Comparison of ENCODE assay signal across 10 mouse cellular contexts in the genomic region with DNA sequence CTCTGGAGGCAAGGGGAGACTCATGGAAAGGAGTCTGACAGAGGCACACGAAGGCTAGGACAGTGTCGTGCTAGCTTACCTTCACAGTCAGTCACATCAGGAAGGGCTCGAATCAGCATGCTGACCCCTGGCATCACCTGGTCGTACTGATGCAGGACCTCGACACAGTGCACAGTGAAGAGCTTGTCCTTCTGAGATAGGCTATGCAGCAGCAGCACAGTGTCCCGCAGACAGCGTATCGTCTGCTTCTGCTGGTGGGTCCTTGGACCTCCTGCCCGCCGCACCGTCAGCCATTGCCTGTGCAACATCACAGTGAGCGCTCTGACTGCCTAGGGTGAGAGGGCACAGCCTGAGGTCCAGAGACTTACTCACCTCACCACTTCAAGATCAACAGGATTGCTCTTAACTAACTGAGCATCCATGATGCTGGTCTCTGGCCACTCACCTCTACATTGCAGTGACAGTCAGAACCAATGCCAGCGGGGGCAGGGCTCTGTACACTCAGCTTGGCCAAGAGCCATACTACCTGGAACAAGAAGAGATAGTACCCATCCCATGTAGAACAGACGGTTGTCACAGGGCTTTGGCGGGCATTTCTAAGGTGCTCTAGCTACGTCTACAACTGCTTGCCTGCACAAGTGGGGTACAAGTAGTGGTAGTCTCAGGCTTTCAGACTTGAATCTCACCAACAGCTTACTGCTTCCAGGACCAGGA. TPM values are rescaled to one million over a fixed set of nuclear protein-coding genes. Genes with fewer than 3 reads are reported as not detected.
DNase-seq lines count a peak whose midpoint lies in the region; ATAC-seq and TF ChIP-seq lines count a peak whose summit lies in the region.
"Had no signal": no experiment of that assay in that cellular context is flagged by ENCODE, and none has a peak within 500 bp of the region (broad histone marks: within the 10 kb centered on the region; RNA-seq: fewer than 3 reads in every experiment).

No protein-coding gene starts in this region.

- 93% methylated on average over 16 of the region's 16 CpGs for WGBS in midbrain, embryonic 13.5 days
- WGBS in midbrain, embryonic 11.5 days: 91% methylated on average over 16 of the region's 16 CpGs
- WGBS in embryonic facial prominence, embryonic 15.5 days: 90% methylated on average over 16 of the region's 16 CpGs

- ATAC-seq in midbrain, embryonic 13.5 days: peak; percentile 22
- ATAC-seq in midbrain, embryonic 11.5 days (ENCODE audit: low FRiP score): no peak; the same call in 1 of the 2 replicates
- ATAC-seq in embryonic facial prominence, embryonic 15.5 days (ENCODE audit: insufficient number of reproducible peaks, low FRiP score, low TSS enrichment, low read depth): no peak

- peak overlapping the region; percentile 20 for H3ac ChIP-seq in myocyte (ENCODE audit: control insufficient read depth, insufficient read length)

- H3K9ac ChIP-seq in midbrain, embryonic 13.5 days (replicated peaks): no peak overlapping the region; the same call in 1 of the 2 replicates
- no peak overlapping the region for H3K9ac ChIP-seq in midbrain, embryonic 11.5 days (ENCODE audit: low read length)
- H3K9ac ChIP-seq in embryonic facial prominence, embryonic 15.5 days: no peak overlapping the region

- H3K36me3 ChIP-seq in midbrain, embryonic 13.5 days: peaks cover 80% of the 10 kb centered on the region
- H3K36me3 ChIP-seq in midbrain, embryonic 11.5 days (ENCODE audit: control insufficient read depth, insufficient read depth, low read length): peaks cover 21% of the 10 kb centered on the region
- peaks cover 72% of the 10 kb centered on the region for H3K36me3 ChIP-seq in embryonic facial prominence, embryonic 15.5 days
- peaks cover 8% of the 10 kb centered on the region for H3K36me3 ChIP-seq in myocyte (ENCODE audit: control insufficient read depth, insufficient read depth)

- no peak for TF ChIP-seq POLR2A in myocyte (IDR thresholded peaks at IDR 0.05; ENCODE audit: insufficient read length, low read depth)

- H3K9me3 ChIP-seq in midbrain, embryonic 13.5 days: no peaks in the 10 kb centered on the region
- H3K9me3 ChIP-seq in midbrain, embryonic 11.5 days (ENCODE audit: control insufficient read depth, low read length): no peaks in the 10 kb centered on the region
- no peaks in the 10 kb centered on the region for H3K9me3 ChIP-seq in embryonic facial prominence, embryonic 15.5 days (replicated peaks)
- H3K9me3 ChIP-seq: limb, embryonic 13.5 days had no signal

- no peak overlapping the region for H3K4me2 ChIP-seq in midbrain, embryonic 13.5 days (replicated peaks)
- no peak overlapping the region for H3K4me2 ChIP-seq in midbrain, embryonic 11.5 days
- peak overlapping the region; percentile 55; the same call in 1 of the 2 replicates for H3K4me2 ChIP-seq in embryonic facial prominence, embryonic 15.5 days (replicated peaks)
- peak overlapping the region; percentile 82 for H3K4me2 ChIP-seq in myocyte (ENCODE audit: low read depth)

- peaks cover 15% of the 10 kb centered on the region for H3K4me1 ChIP-seq in midbrain, embryonic 13.5 days (replicated peaks)
- H3K4me1 ChIP-seq in midbrain, embryonic 11.5 days (ENCODE audit: control insufficient read depth, insufficient read depth, low read length): peaks cover 6% of the 10 kb centered on the region; the same call in 1 of the 2 replicates
- peaks cover 27% of the 10 kb centered on the region for H3K4me1 ChIP-seq in embryonic facial prominence, embryonic 15.5 days

- H3K4me3 ChIP-seq in midbrain, embryonic 13.5 days (replicated peaks): no peak overlapping the region
- H3K4me3 ChIP-seq in midbrain, embryonic 11.5 days (ENCODE audit: low read depth, low read length): no peak overlapping the region
- H3K4me3 ChIP-seq in embryonic facial prominence, embryonic 15.5 days (replicated peaks): no peak overlapping the region
- H3K4me3 ChIP-seq in myocyte: peak overlapping the region; percentile 14

- DNase-seq in heart, adult 11 months: peak; percentile 92
- DNase-seq in heart, postnatal 4 days: no peak
- no peak for DNase-seq in midbrain, embryonic 11.5 days (ENCODE audit: low spot score, missing footprints)
- DNase-seq in left cerebral cortex, adult 18-20 months (ENCODE audit: low spot score in 2 of 2): no peak
- no peak for DNase-seq in lung, postnatal 25 days (ENCODE audit: low spot score)

- no peaks in the 10 kb centered on the region for H3K79me2 ChIP-seq in myocyte (ENCODE audit: control insufficient read depth, insufficient read depth)

- H3K27ac ChIP-seq in midbrain, embryonic 13.5 days: no peak overlapping the region
- no peak overlapping the region for H3K27ac ChIP-seq in midbrain, embryonic 11.5 days (ENCODE audit: low read depth, low read length)
- H3K27ac ChIP-seq in embryonic facial prominence, embryonic 15.5 days (replicated peaks): peak overlapping the region; percentile 93; the same call in 1 of the 2 replicates

- H3K27me3 ChIP-seq in midbrain, embryonic 13.5 days: no peaks in the 10 kb centered on the region
- H3K27me3 ChIP-seq in midbrain, embryonic 11.5 days (ENCODE audit: control insufficient read depth, insufficient read depth, low read length): no peaks in the 10 kb centered on the region
- no peaks in the 10 kb centered on the region for H3K27me3 ChIP-seq in embryonic facial prominence, embryonic 15.5 days
- no peaks in the 10 kb centered on the region for H3K27me3 ChIP-seq in myocyte (ENCODE audit: control insufficient read depth, insufficient read depth, insufficient read length)
- H3K27me3 ChIP-seq: limb, embryonic 13.5 days; Patski had no signal

TF ChIP-seq in myocyte, 11 proteins besides CTCF, POLR2A, EP300 and RAD21:
- TF ChIP-seq POLR2AphosphoS2 (IDR thresholded peaks at IDR 0.05; ENCODE audit: insufficient read length, low read depth) (peak; percentile 91), MYOD1 (IDR thresholded peaks at IDR 0.05; ENCODE audit: control insufficient read depth in 1 of 3, insufficient read length in 2 of 3, low read depth in 2 of 3) (no peak)

RNA-seq across cellular contexts. Expression of gene Trex1, which starts 0.8 kb away (rescaled TPM):
- total RNA-seq in heart, postnatal 4 days (2021): 1 to 10 TPM; 9.1 to 9.3 TPM
- polyA plus RNA-seq in midbrain, embryonic 13.5 days (2015; fragmentation: Nextera tagmentation; extraction: Ambion mirVana): 13.6 and 14.5 TPM in 2 replicates
- polyA plus RNA-seq in midbrain, embryonic 11.5 days (2014; fragmentation: Nextera tagmentation; extraction: Ambion mirVana): 7.1 and 7.3 TPM in 2 replicates
- polyA plus RNA-seq in embryonic facial prominence, embryonic 15.5 days (2015; fragmentation: Nextera tagmentation; extraction: Ambion mirVana): 21.0 and 22.5 TPM in 2 replicates
- 10.0 TPM for polyA plus RNA-seq in myocyte (2012; fragmentation: generic; extraction: Trizol)
- 10 to 100 TPM; 13.4 to 13.7 TPM for total RNA-seq in left cerebral cortex, adult 18-20 months (2021)

RNA-seq across cellular contexts. Expression of gene Atrip, which starts 13.6 kb away (rescaled TPM):
- 10 to 100 TPM; 10.4 to 11.1 TPM for total RNA-seq in heart, postnatal 4 days (2021)
- polyA plus RNA-seq in midbrain, embryonic 13.5 days (2015; fragmentation: Nextera tagmentation; extraction: Ambion mirVana): 31.0 and 31.7 TPM in 2 replicates
- 21.7 and 25.0 TPM in 2 replicates for polyA plus RNA-seq in midbrain, embryonic 11.5 days (2014; fragmentation: Nextera tagmentation; extraction: Ambion mirVana)
- 26.8 and 30.8 TPM in 2 replicates for polyA plus RNA-seq in embryonic facial prominence, embryonic 15.5 days (2015; fragmentation: Nextera tagmentation; extraction: Ambion mirVana)
- polyA plus RNA-seq in myocyte (2012; fragmentation: generic; extraction: Trizol): 9.6 TPM
- total RNA-seq in left cerebral cortex, adult 18-20 months (2021): 10 to 100 TPM; 25.3 to 29.7 TPM

RNA-seq across cellular contexts. Expression of gene Ccdc51, which starts 22.0 kb away (rescaled TPM):
- 10 to 100 TPM; 11.5 to 12.2 TPM for total RNA-seq in heart, postnatal 4 days (2021)
- 12.8 and 14.6 TPM in 2 replicates for polyA plus RNA-seq in midbrain, embryonic 13.5 days (2015; fragmentation: Nextera tagmentation; extraction: Ambion mirVana)
- 11.4 and 14.2 TPM in 2 replicates for polyA plus RNA-seq in midbrain, embryonic 11.5 days (2014; fragmentation: Nextera tagmentation; extraction: Ambion mirVana)
- polyA plus RNA-seq in embryonic facial prominence, embryonic 15.5 days (2015; fragmentation: Nextera tagmentation; extraction: Ambion mirVana): 13.7 and 16.6 TPM in 2 replicates
- 13.8 TPM for polyA plus RNA-seq in myocyte (2012; fragmentation: generic; extraction: Trizol)
- total RNA-seq in left cerebral cortex, adult 18-20 months (2021): 1 to 10 TPM; 8.1 to 8.7 TPM

RNA-seq across cellular contexts. Expression of gene Shisa5, which starts 22.0 kb away (rescaled TPM):
- total RNA-seq in heart, postnatal 4 days (2021): 10 to 100 TPM; 48.2 to 50.4 TPM
- 43.7 and 44.3 TPM in 2 replicates for polyA plus RNA-seq in midbrain, embryonic 13.5 days (2015; fragmentation: Nextera tagmentation; extraction: Ambion mirVana)
- polyA plus RNA-seq in midbrain, embryonic 11.5 days (2014; fragmentation: Nextera tagmentation; extraction: Ambion mirVana): 27.1 and 29.9 TPM in 2 replicates
- polyA plus RNA-seq in embryonic facial prominence, embryonic 15.5 days (2015; fragmentation: Nextera tagmentation; extraction: Ambion mirVana): 106 and 116 TPM in 2 replicates
- 82.8 TPM for polyA plus RNA-seq in myocyte (2012; fragmentation: generic; extraction: Trizol)
- total RNA-seq in left cerebral cortex, adult 18-20 months (2021): 10 to 100 TPM; 72.8 to 82.3 TPM

RNA-seq across cellular contexts. Expression of gene Tma7, which starts 22.0 kb away (rescaled TPM):
- total RNA-seq in heart, postnatal 4 days (2021): 100 to 1,000 TPM; 294 to 307 TPM
- 724 and 757 TPM in 2 replicates for polyA plus RNA-seq in midbrain, embryonic 13.5 days (2015; fragmentation: Nextera tagmentation; extraction: Ambion mirVana)
- 819 and 852 TPM in 2 replicates for polyA plus RNA-seq in midbrain, embryonic 11.5 days (2014; fragmentation: Nextera tagmentation; extraction: Ambion mirVana)
- polyA plus RNA-seq in embryonic facial prominence, embryonic 15.5 days (2015; fragmentation: Nextera tagmentation; extraction: Ambion mirVana): 509 and 534 TPM in 2 replicates
- polyA plus RNA-seq in myocyte (2012; fragmentation: generic; extraction: Trizol): 271 TPM
- total RNA-seq in left cerebral cortex, adult 18-20 months (2021): 100 to 1,000 TPM; 308 to 319 TPM

Comparison
In these comparisons a context has a peak if more than half of its experiments do, and no peak if none do; other contexts are left out.
1. H3K4me2 ChIP-seq: peak in embryonic facial prominence, embryonic 15.5 days (single experiment) and myocyte (single experiment); none in midbrain, embryonic 13.5 days (single experiment) and midbrain, embryonic 11.5 days (single experiment).